24 mouse cellular contexts compared by ENCODE assay signal in genomic region chr10:53740014-53740413, GRCm38 (mm10). TPM values are rescaled to one million over a fixed set of nuclear protein-coding genes. Genes with fewer than 3 reads are reported as not detected.
DNase-seq lines count a peak whose midpoint lies in the region; ATAC-seq and TF ChIP-seq lines count a peak whose summit lies in the region.
"Had no signal": no experiment of that assay in that cellular context is flagged by ENCODE, and none has a peak within 500 bp of the region (broad histone marks: within the 10 kb centered on the region; RNA-seq: fewer than 3 reads in every experiment).

No protein-coding gene starts in this region.

- ATAC-seq in lung, embryonic 16.5 days (ENCODE audit: low read depth) = peak; percentile 52; the same call in 1 of the 2 replicates
- ATAC-seq: activated CD4-positive, CD25-positive, alpha-beta regulatory T cell, adult 4 months; CD4-positive, CD25-positive, alpha-beta regulatory T cell, adult 4 months; forebrain, embryonic 13.5 days; forebrain, embryonic 15.5 days; Patski had no signal

- no peak overlapping the region for H3K4me3 ChIP-seq in layer of hippocampus, adult 2 months
- H3K4me3 ChIP-seq in lung, embryonic 16.5 days (ENCODE audit: low read length) = no peak overlapping the region
- H3K4me3 ChIP-seq in lung, adult 2 months (replicated peaks; ENCODE audit: extremely low read depth, low read depth, low read length) = no peak overlapping the region
- H3K4me3 ChIP-seq: embryonic facial prominence, embryonic 10.5 days; embryonic facial prominence, embryonic 12.5 days; forebrain, embryonic 13.5 days; forebrain, embryonic 15.5 days had no signal

- DNase-seq in layer of hippocampus, adult 2 months (ENCODE audit: low spot score in 2 of 2) = no peak
- DNase-seq in layer of hippocampus, postnatal 10 days (ENCODE audit: low spot score in 2 of 2) = no peak
- DNase-seq in lung, adult 2 months = no peak
- DNase-seq in lung, postnatal 25 days (ENCODE audit: low spot score) = peak; percentile 23
- no peak for DNase-seq in lung, postnatal 4 days
- DNase-seq: adrenal gland, adult 8-10 months; adrenal gland, postnatal 14 days; adrenal gland, postnatal 36 days; B cell, adult 2 months; cerebellum, adult 11-12 months; cerebellum, adult 2 months; cerebellum, adult 9-10 months; cerebellum, postnatal 10 days; cerebellum, postnatal 25 days had no signal

- H3K4me1 ChIP-seq in lung, embryonic 16.5 days (replicated peaks; ENCODE audit: control insufficient read depth, insufficient read depth, low read length) = no peaks in the 10 kb centered on the region
- peaks cover 3% of the 10 kb centered on the region; the same call in 1 of the 2 replicates for H3K4me1 ChIP-seq in lung, adult 2 months (ENCODE audit: control insufficient read depth, insufficient read depth, low read length)
- H3K4me1 ChIP-seq: embryonic facial prominence, embryonic 10.5 days; embryonic facial prominence, embryonic 12.5 days; forebrain, embryonic 13.5 days; forebrain, embryonic 15.5 days had no signal

- H3K9ac ChIP-seq in lung, embryonic 16.5 days (ENCODE audit: low read length) = no peak overlapping the region
- H3K9ac ChIP-seq: embryonic facial prominence, embryonic 12.5 days; forebrain, embryonic 13.5 days; forebrain, embryonic 15.5 days had no signal

- TF ChIP-seq POLR2A in lung, adult 2 months (IDR thresholded peaks at IDR 0.05; ENCODE audit: borderline replicate concordance, extremely low read depth, low read depth, low read length) = no peak

- H3K27ac ChIP-seq in layer of hippocampus, adult 2 months = peak overlapping the region; percentile 24; the same call in 1 of the 2 replicates
- no peak overlapping the region for H3K27ac ChIP-seq in lung, embryonic 16.5 days (ENCODE audit: low read length)
- H3K27ac ChIP-seq: embryonic facial prominence, embryonic 10.5 days; embryonic facial prominence, embryonic 12.5 days; forebrain, embryonic 13.5 days; forebrain, embryonic 15.5 days had no signal

- no peaks in the 10 kb centered on the region for H3K36me3 ChIP-seq in lung, embryonic 16.5 days (ENCODE audit: control insufficient read depth, insufficient read depth, low read length)
- H3K36me3 ChIP-seq: embryonic facial prominence, embryonic 10.5 days; embryonic facial prominence, embryonic 12.5 days; forebrain, embryonic 15.5 days; G1E had no signal

- no peaks in the 10 kb centered on the region for H3K27me3 ChIP-seq in lung, embryonic 16.5 days (ENCODE audit: control insufficient read depth, insufficient read depth, low read depth, low read length)
- H3K27me3 ChIP-seq: CH12.LX; embryonic facial prominence, embryonic 12.5 days; forebrain, embryonic 13.5 days; forebrain, embryonic 15.5 days had no signal

- H3K4me2 ChIP-seq in lung, embryonic 16.5 days (ENCODE audit: low read depth, low read length) = no peak overlapping the region
- H3K4me2 ChIP-seq: embryonic facial prominence, embryonic 12.5 days; forebrain, embryonic 13.5 days; forebrain, embryonic 15.5 days had no signal

- no peaks in the 10 kb centered on the region for H3K9me3 ChIP-seq in lung, embryonic 16.5 days (ENCODE audit: control insufficient read depth, low read length)
- H3K9me3 ChIP-seq: embryonic facial prominence, embryonic 10.5 days; embryonic facial prominence, embryonic 12.5 days; forebrain, embryonic 13.5 days; forebrain, embryonic 15.5 days; G1E had no signal

- TF ChIP-seq CTCF in layer of hippocampus, adult 2 months (conservative IDR thresholded peaks at IDR 0.05) = no peak
- TF ChIP-seq CTCF in lung, adult 2 months (IDR thresholded peaks at IDR 0.05; ENCODE audit: insufficient read depth, low read length) = no peak

RNA-seq across cellular contexts. Expression of gene Fam184a, which starts 10.9 kb away (rescaled TPM):
- total RNA-seq in layer of hippocampus, adult 2 months (2021) = 10 to 100 TPM; 26.6 to 32.8 TPM
- total RNA-seq in layer of hippocampus, postnatal 10 days (2021) = 10 to 100 TPM; 23.3 to 25.0 TPM
- polyA plus RNA-seq in lung, embryonic 16.5 days (2015; fragmentation: Nextera tagmentation; extraction: Ambion mirVana) = 3.2 and 4.7 TPM in 2 replicates
- polyA plus RNA-seq in lung, adult 2 months (2012; rRNA removed) = 2.8 and 4.1 TPM in 2 replicates
- total RNA-seq: CH12.LX, G1E had no signal
- polyA plus RNA-seq: activated CD4-positive, CD25-positive, alpha-beta regulatory T cell, adult 4 months; CD4-positive, CD25-positive, alpha-beta regulatory T cell, adult 4 months; G1E had no signal
